Mouse (Mus musculus): ENCODE measurements around the gene Macrod2. TPM values are rescaled to one million over a fixed set of nuclear protein-coding genes. Genes with fewer than 3 reads are reported as not detected.

Gene Macrod2
- polyA plus RNA-seq, 1 experiment from 2014 or later = 31.1 TPM

- H3K27ac ChIP-seq (ENCODE audit: low read depth) = no peak overlapping the region
- H3K4me2 ChIP-seq = no peak overlapping the region
- DNase-seq (no peak), ATAC-seq (ENCODE audit: insufficient read depth) (no peak)
- H3K4me3 ChIP-seq (ENCODE audit: low read depth, low read length) = no peak overlapping the region
- TF ChIP-seq CTCF (IDR thresholded peaks at IDR 0.05; ENCODE audit: low read depth) = no peak
- no peaks in the 10 kb centered on the region for H3K27me3 ChIP-seq (ENCODE audit: insufficient read depth, low read length)
- H3K4me1 ChIP-seq (ENCODE audit: insufficient read depth) = no peaks in the 10 kb centered on the region
- H3K9ac ChIP-seq = no peak overlapping the region
- no peaks in the 10 kb centered on the region for H3K36me3 ChIP-seq (ENCODE audit: insufficient read depth)
- 82% methylated on average over 2 of the region's 2 CpGs for WGBS
- no peaks in the 10 kb centered on the region for H3K9me3 ChIP-seq (ENCODE audit: low read depth, low read length)
These were observed 258.9 kb downstream of the Macrod2 start for GRCm38 (mm10) chr2:140653978-140654377.

GRCm38 (mm10) chr2:140662673-140663072 lies 267.6 kb downstream of the Macrod2 start:
- Histone ChIP-seq H3K27me3 (ENCODE audit: insufficient read depth, low read length) (no peaks in the 10 kb centered on the region), H3K9me3 (ENCODE audit: low read depth, low read length) (no peaks in the 10 kb centered on the region), H3K4me3 (ENCODE audit: low read depth, low read length) (no peak overlapping the region), H3K27ac (ENCODE audit: low read depth) (no peak overlapping the region), H3K4me2 (no peak overlapping the region), H3K36me3 (ENCODE audit: insufficient read depth) (peaks cover 12% of the 10 kb centered on the region), H3K9ac (no peak overlapping the region), H3K4me1 (ENCODE audit: insufficient read depth) (no peaks in the 10 kb centered on the region)
- no peak for TF ChIP-seq CTCF (IDR thresholded peaks at IDR 0.05; ENCODE audit: low read depth)
- no peak for DNase-seq
- ATAC-seq (ENCODE audit: insufficient read depth) = no peak
- WGBS = 68% methylated on average over 5 of the region's 5 CpGs

DNA sequence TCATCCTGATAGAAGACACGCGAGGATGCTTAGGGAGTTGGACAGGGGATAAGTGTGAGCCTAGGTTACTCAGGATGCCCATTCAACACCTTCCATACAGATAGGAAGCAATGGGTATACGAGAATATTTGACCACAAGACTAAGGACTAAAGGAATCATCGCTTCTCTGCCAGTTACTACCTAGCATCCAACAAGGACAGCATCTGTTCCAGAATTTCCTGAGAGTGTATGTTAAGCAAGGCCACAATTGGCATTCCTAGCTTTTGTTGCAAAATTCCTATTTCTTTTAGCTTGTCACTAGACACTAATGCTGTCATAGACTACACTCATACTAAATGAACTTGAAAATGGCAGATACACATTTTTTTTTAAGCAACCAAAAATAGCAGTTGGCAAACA lies 269.3 kb downstream of the Macrod2 start:
- no peak overlapping the region for H3K4me2 ChIP-seq
- H3K4me1 ChIP-seq (ENCODE audit: insufficient read depth) = no peaks in the 10 kb centered on the region; the same call in 1 of the 2 replicates
- no peak for TF ChIP-seq CTCF (IDR thresholded peaks at IDR 0.05; ENCODE audit: low read depth)
- H3K36me3 ChIP-seq (ENCODE audit: insufficient read depth) = peaks cover 12% of the 10 kb centered on the region
- H3K4me3 ChIP-seq (ENCODE audit: low read depth, low read length) = no peak overlapping the region
- no peak overlapping the region for H3K27ac ChIP-seq (ENCODE audit: low read depth)
- H3K9me3 ChIP-seq (ENCODE audit: low read depth, low read length) = no peaks in the 10 kb centered on the region
- H3K9ac ChIP-seq = no peak overlapping the region
- H3K27me3 ChIP-seq (ENCODE audit: insufficient read depth, low read length) = no peaks in the 10 kb centered on the region
- DNase-seq (no peak), ATAC-seq (ENCODE audit: insufficient read depth) (no peak)
- 85% methylated on average over 4 of the region's 4 CpGs for WGBS

DNA sequence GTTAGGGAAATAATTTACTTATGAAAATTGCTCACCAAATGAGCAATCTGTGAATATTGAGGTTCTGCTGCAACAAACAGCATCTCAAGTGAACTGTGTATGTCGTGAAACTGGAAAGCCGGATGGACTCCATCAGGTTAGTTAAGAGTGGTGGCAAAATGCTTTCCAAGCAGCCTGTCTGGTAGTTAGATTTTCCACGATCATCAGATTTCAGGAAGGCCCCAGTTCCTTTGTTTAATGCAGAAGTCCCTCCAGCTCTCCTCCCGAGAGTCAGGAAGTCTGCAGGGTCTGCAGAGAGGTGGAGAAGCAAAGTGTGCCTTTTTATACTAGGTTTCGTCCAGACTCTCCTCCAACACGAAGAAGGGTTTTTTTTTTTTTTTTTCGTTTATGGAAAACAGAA lies 271.7 kb downstream of the Macrod2 start:
- Histone ChIP-seq H3K27ac (ENCODE audit: low read depth) (no peak overlapping the region), H3K4me2 (no peak overlapping the region; the same call in 1 of the 2 replicates), H3K4me3 (ENCODE audit: low read depth, low read length) (no peak overlapping the region), H3K36me3 (ENCODE audit: insufficient read depth) (no peaks in the 10 kb centered on the region), H3K9me3 (ENCODE audit: low read depth, low read length) (no peaks in the 10 kb centered on the region), H3K27me3 (ENCODE audit: insufficient read depth, low read length) (no peaks in the 10 kb centered on the region), H3K4me1 (ENCODE audit: insufficient read depth) (no peaks in the 10 kb centered on the region; the same call in 1 of the 2 replicates), H3K9ac (no peak overlapping the region)
- DNase-seq (peak; percentile 19), ATAC-seq (ENCODE audit: insufficient read depth) (no peak)
- WGBS = 43% methylated on average over 7 of the region's 7 CpGs
- TF ChIP-seq CTCF (IDR thresholded peaks at IDR 0.05; ENCODE audit: low read depth) = no peak

DNA sequence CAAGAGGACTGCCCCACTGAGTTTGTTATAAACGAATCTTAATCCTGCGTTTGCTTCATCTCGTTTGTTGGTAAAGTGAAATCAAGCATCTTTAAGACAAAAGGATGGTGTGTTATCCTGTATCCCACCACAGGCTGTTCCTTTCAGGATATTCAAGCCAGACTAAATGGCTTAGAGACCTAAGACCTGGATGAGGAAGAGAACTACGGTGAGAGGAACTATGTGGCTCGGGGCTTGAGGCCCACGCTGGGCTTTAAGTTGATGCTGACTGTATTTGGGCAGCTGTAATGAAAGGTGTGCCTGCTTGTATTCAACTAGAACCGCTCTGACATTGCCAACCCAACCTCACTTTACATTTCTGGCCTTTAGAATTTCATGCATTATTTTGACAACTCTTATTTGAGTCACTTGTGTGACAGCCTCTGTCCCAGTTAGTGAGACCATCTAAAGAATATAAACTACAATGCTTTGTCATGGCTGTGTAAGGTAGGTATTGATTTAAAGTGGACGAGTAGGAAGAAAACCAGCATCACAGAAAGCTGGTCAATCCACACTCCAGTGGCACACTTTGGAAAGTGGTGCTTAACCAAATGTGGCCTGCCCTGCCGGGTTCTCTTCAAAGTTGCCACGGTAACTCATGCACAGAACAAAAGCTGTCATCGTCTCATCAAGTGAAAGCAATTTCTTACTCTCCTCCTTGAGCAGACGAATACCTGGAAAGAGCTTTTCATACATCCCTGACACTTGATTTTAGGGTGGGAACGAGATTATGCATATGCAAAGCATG lies 272.3 kb downstream of the Macrod2 start:
- H3K4me2 ChIP-seq = peak overlapping the region; percentile 46; the same call in 1 of the 2 replicates
- no peaks in the 10 kb centered on the region for H3K36me3 ChIP-seq (ENCODE audit: insufficient read depth)
- TF ChIP-seq CTCF (IDR thresholded peaks at IDR 0.05; ENCODE audit: low read depth) = no peak
- H3K27me3 ChIP-seq (ENCODE audit: insufficient read depth, low read length) = no peaks in the 10 kb centered on the region
- H3K27ac ChIP-seq (ENCODE audit: low read depth) = no peak overlapping the region
- H3K4me1 ChIP-seq (ENCODE audit: insufficient read depth) = no peaks in the 10 kb centered on the region; the same call in 1 of the 2 replicates
- H3K4me3 ChIP-seq (ENCODE audit: low read depth, low read length) = no peak overlapping the region
- DNase-seq (no peak), ATAC-seq (ENCODE audit: insufficient read depth) (no peak)
- no peak overlapping the region for H3K9ac ChIP-seq
- no peaks in the 10 kb centered on the region for H3K9me3 ChIP-seq (ENCODE audit: low read depth, low read length)
- 63% methylated on average over 13 of the region's 13 CpGs for WGBS

GRCm38 (mm10) chr2:140668311-140668710 lies 273.2 kb downstream of the Macrod2 start:
- Histone ChIP-seq H3K4me3 (ENCODE audit: low read depth, low read length) (no peak overlapping the region; the same call in 1 of the 2 replicates), H3K36me3 (ENCODE audit: insufficient read depth) (no peaks in the 10 kb centered on the region), H3K27ac (ENCODE audit: low read depth) (no peak overlapping the region), H3K9ac (no peak overlapping the region), H3K9me3 (ENCODE audit: low read depth, low read length) (no peaks in the 10 kb centered on the region), H3K4me1 (ENCODE audit: insufficient read depth) (no peaks in the 10 kb centered on the region; the same call in 1 of the 2 replicates), H3K4me2 (peak overlapping the region; percentile 46), H3K27me3 (ENCODE audit: insufficient read depth, low read length) (no peaks in the 10 kb centered on the region)
- peak; percentile 61; the same call in 1 of the 2 replicates for ATAC-seq (ENCODE audit: insufficient read depth)
- 4% methylated on average over 8 of the region's 8 CpGs for WGBS
- peak; percentile 91 for DNase-seq
- TF ChIP-seq CTCF (IDR thresholded peaks at IDR 0.05; ENCODE audit: low read depth) = peak; percentile 77

DNA sequence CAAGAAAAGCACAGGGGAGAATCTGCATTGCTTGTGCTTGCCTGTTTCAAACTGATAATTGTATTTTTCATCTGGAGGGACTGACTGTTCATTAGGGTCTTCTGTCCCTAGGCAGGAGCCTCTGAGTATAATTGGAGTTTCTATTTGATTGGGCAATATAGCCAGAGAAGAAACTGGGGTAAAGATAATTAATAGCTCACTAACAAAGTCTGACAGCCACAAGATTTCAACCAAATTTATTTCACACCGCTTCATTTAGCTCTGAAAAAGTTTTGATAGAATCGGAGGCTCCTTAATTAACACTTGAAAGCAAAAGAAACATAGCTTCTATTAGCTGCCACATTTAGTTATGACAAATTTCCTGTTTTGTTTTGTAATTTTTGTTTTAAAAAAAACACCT lies 274.0 kb downstream of the Macrod2 start:
- H3K9ac ChIP-seq = no peak overlapping the region
- 49% methylated on average over 2 of the region's 2 CpGs for WGBS

More for the DNA sequence above, 274.0 kb downstream of the Macrod2 start:
- Histone ChIP-seq H3K9me3 (ENCODE audit: low read depth, low read length) (no peaks in the 10 kb centered on the region), H3K27ac (ENCODE audit: low read depth) (no peak overlapping the region), H3K4me2 (peak overlapping the region; percentile 46), H3K4me1 (ENCODE audit: insufficient read depth) (no peaks in the 10 kb centered on the region; the same call in 1 of the 2 replicates), H3K27me3 (ENCODE audit: insufficient read depth, low read length) (no peaks in the 10 kb centered on the region), H3K36me3 (ENCODE audit: insufficient read depth) (no peaks in the 10 kb centered on the region), H3K4me3 (ENCODE audit: low read depth, low read length) (0 out of 2 replicates have a peak overlapping the region, but pooled peaks have one; percentile 0)
- DNase-seq = no peak
- no peak for ATAC-seq (ENCODE audit: insufficient read depth)
- TF ChIP-seq CTCF (IDR thresholded peaks at IDR 0.05; ENCODE audit: low read depth) = no peak
